Mouse (Mus musculus): ENCODE data around the gene Akap14. TPM values are rescaled to one million over a fixed set of nuclear protein-coding genes. Genes with fewer than 3 reads are reported as not detected.
"Not testable (repeated sequence)": the region's sequence is repeated elsewhere in the genome, so short reads cannot be mapped to it uniquely, and the experiment has no call there.

The Akap14 gene
- polyA plus RNA-seq, 1 experiment, result not detected

DNA sequence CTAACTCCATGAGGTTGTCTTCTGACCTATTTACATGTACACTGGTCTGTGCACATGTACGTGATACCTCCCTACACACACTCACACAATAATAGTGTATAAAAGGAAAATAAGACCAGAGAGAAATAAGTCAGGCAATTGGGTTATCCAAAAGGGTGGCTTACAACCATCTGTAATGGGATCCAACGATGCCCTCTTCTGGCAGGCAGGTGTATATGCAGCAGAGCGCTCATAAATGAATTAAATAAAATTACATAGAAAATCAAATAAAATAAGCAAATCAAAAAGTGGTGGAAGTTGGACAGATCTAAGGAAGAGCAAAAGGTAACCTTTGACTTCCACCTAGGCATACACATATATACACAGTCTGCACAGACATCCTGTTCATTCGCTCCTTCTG lies 10.8 kb downstream of the Akap14 start:
- Histone ChIP-seq H3K27me3 (replicated peaks) (peaks cover 5% of the 10 kb centered on the region), H3K4me3 (replicated peaks) (no peak overlapping the region), H3K9me3 (no peaks in the 10 kb centered on the region), H3K36me3 (replicated peaks; ENCODE audit: low read length) (peaks cover 26% of the 10 kb centered on the region), H3K4me1 (peaks cover 8% of the 10 kb centered on the region)
- TF ChIP-seq FLI1 (IDR thresholded peaks at IDR 0.05; ENCODE audit: low read length) (no peak), GATA1 (IDR thresholded peaks at IDR 0.05; ENCODE audit: borderline replicate concordance, low read length) (no peak)

DNA sequence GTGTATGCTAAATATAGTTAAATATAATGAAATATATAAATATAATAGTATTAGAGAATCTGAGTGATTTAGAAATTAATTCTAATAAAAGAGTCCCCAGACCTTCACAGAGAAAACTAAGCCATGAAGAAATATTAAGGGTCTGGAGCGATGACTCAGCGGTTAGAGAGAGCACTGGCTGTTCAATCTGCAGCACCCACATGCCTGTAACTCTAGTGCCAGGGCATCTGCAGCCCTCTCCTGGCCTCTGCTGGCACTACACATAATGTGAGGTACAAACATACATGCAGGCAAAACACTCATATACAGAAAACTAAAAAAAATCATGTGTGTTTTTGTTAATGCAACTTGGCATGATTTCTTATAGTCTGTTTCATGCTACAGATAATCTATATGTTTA lies 23.7 kb downstream of the Akap14 start:
- Histone ChIP-seq H3K36me3 (replicated peaks; ENCODE audit: low read length) (peaks cover 64% of the 10 kb centered on the region), H3K4me3 (replicated peaks) (no peak overlapping the region), H3K27me3 (replicated peaks) (no peaks in the 10 kb centered on the region), H3K4me1 (no peaks in the 10 kb centered on the region), H3K9me3 (no peaks in the 10 kb centered on the region)
- TF ChIP-seq FLI1 (IDR thresholded peaks at IDR 0.05; ENCODE audit: low read length), result no peak
- no peak for TF ChIP-seq GATA1 (IDR thresholded peaks at IDR 0.05; ENCODE audit: borderline replicate concordance, low read length)

DNA sequence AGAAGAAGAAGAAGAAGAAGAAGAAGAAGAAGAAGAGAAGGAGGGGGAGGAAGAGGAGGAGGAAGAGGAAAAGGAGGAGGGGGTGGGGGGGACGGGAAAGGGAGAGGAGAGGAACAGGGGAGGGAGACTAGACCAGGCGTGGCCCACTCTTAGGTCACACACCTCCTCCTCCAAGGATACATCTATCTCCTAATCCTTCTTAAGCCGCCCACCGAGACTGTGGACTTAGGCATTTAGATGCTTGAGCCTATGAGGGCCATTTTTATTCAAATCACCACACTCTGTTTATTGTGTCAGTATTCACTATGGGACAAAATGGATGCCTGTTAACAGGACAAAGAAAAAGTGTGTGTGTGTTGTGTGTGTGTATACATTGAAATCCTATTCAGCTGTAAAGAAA lies 24.1 kb downstream of the Akap14 start:
- not testable (repeated sequence) for H3K9me3 ChIP-seq; H3K4me1 ChIP-seq; H3K27me3 ChIP-seq (replicated peaks); H3K4me3 ChIP-seq (replicated peaks)
- peaks cover 64% of the 10 kb centered on the region for H3K36me3 ChIP-seq (replicated peaks; ENCODE audit: low read length)

DNA sequence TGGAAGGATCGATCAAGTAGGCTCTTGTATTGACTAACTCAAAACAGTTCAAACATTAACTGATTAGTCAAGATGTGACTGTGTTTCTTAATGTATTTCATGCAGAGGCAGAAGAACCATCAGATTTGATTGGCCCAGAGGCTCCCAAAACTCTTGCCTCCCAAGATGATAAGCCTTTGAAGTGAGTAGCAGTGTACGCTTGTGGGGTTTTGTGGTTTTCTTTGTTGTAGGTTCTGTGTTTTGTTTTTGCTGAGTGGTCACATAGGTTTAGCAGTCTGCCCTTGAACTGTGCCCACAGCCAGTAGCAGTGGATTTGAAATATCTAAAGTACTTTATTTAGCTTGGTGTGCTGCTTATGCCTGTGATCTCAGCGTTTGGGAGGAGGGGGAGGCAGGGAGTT lies 26.9 kb downstream of the Akap14 start:
- H3K9me3 ChIP-seq, result no peaks in the 10 kb centered on the region
- H3K4me1 ChIP-seq, result no peaks in the 10 kb centered on the region
- peaks cover 2% of the 10 kb centered on the region for H3K27me3 ChIP-seq (replicated peaks)
- H3K36me3 ChIP-seq (replicated peaks; ENCODE audit: low read length), result peaks cover 68% of the 10 kb centered on the region
- TF ChIP-seq GATA1 (IDR thresholded peaks at IDR 0.05; ENCODE audit: borderline replicate concordance, low read length), result no peak
- TF ChIP-seq FLI1 (IDR thresholded peaks at IDR 0.05; ENCODE audit: low read length), result no peak
- no peak overlapping the region for H3K4me3 ChIP-seq (replicated peaks)

DNA sequence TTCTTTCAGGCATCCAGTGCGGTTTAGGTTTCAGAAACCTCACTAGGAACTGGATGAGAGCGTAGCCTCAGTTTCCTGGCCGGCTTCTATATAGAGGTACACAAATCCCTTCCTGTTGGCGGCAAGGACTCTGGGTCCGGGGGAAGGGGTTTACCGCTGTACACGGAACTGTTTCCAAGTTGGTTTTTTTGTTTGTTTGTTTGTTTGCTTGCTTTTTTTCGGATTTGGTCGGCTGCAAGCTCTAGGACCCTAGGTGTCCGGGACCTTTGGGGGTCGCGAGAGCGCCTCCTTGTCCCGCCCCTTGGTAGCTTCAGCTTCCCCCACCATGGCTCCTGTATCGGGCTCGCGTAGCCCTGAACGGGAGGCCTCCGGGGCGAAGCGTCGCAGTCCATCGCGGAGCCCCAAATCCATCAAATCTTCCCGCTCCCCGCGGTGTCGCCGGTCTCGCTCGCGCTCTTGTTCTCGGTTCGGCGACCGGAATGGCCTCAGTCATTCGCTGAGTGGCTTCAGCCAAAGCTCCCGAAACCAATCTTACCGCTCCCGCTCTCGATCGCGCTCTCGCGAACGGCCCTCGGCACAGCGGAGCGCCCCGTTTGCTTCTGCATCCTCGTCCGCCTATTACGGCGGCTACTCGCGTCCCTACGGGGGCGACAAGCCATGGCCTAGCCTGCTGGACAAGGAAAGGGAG lies 41.8 kb downstream of the Akap14 start, which contains the start of gene Nkap:
Nkap (plus strand) TSS at position 125 of the 688 bp plus-strand sequence.
- Histone ChIP-seq H3K4me1 (peaks cover 10% of the 10 kb centered on the region), H3K4me3 (replicated peaks) (peak within 1 kb of the TSS; percentile 94), H3K36me3 (replicated peaks; ENCODE audit: low read length) (peaks cover 6% of the 10 kb centered on the region), H3K27me3 (replicated peaks) (peaks cover 6% of the 10 kb centered on the region), H3K9me3 (peaks cover 15% of the 10 kb centered on the region)
- TF ChIP-seq GATA1 (IDR thresholded peaks at IDR 0.05; ENCODE audit: borderline replicate concordance, low read length) (no peak), FLI1 (IDR thresholded peaks at IDR 0.05; ENCODE audit: low read length) (no peak)

DNA sequence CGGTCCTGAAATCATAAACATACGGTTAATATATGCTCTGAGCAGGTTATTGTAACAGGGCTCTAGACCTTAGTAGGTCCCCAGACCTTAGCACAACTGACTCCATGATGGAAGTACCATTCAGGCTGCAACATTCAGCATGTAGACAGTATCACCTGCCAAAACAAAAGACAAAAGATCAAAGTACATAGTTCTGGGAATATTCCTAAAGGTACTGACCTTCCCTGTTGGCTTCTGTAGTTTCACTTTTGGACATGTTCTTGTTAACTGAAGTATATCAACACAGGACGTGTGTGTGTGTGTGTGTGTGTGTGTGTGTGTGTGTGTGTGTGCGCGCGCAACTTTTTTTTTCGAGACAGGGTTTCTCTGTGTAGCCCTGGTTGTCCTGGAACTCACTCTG lies 43.1 kb downstream of the Akap14 start:
- peaks cover 23% of the 10 kb centered on the region for H3K9me3 ChIP-seq
- H3K36me3 ChIP-seq (replicated peaks; ENCODE audit: low read length), result no peaks in the 10 kb centered on the region
- peaks cover 10% of the 10 kb centered on the region for H3K4me1 ChIP-seq
- no peak for TF ChIP-seq GATA1 (IDR thresholded peaks at IDR 0.05; ENCODE audit: borderline replicate concordance, low read length)
- TF ChIP-seq FLI1 (IDR thresholded peaks at IDR 0.05; ENCODE audit: low read length), result no peak
- H3K4me3 ChIP-seq (replicated peaks), result no peak overlapping the region
- peaks cover 6% of the 10 kb centered on the region for H3K27me3 ChIP-seq (replicated peaks)

- Histone ChIP-seq H3K27me3 (replicated peaks) (peaks cover 25% of the 10 kb centered on the region), H3K36me3 (replicated peaks; ENCODE audit: low read length) (no peaks in the 10 kb centered on the region), H3K9me3 (peaks cover 16% of the 10 kb centered on the region), H3K4me1 (peaks cover 17% of the 10 kb centered on the region; the same call in 1 of the 2 replicates), H3K4me3 (replicated peaks) (no peak overlapping the region)
- TF ChIP-seq FLI1 (IDR thresholded peaks at IDR 0.05; ENCODE audit: low read length) (no peak), GATA1 (IDR thresholded peaks at IDR 0.05; ENCODE audit: borderline replicate concordance, low read length) (no peak)
These were observed 48.4 kb downstream of the Akap14 start for GRCm38 (mm10) chrX:37120212-37120611.

DNA sequence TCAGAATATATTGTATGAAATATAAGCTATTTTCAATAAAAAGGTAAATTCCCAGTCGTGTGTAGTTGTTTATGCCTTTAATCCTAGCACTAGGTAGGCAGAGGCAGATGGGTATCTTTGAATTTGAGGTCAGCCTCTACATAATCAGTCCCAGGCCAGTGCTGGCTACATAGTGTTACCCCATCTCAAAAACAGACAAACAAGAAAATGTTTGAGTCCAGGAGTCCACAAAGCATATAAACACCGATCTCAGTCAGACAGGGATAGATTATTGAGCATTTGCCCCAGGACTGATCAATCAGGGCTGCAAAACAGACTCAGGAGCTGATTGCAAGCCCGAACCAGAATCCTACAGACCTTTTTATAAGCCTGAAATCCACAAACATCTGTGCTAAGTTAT lies 49.1 kb downstream of the Akap14 start:
- peaks cover 16% of the 10 kb centered on the region for H3K9me3 ChIP-seq
- no peaks in the 10 kb centered on the region for H3K36me3 ChIP-seq (replicated peaks; ENCODE audit: low read length)
- H3K4me3 ChIP-seq (replicated peaks), result no peak overlapping the region
- TF ChIP-seq FLI1 (IDR thresholded peaks at IDR 0.05; ENCODE audit: low read length), result no peak
- no peak for TF ChIP-seq GATA1 (IDR thresholded peaks at IDR 0.05; ENCODE audit: borderline replicate concordance, low read length)
- peaks cover 18% of the 10 kb centered on the region; the same call in 1 of the 2 replicates for H3K4me1 ChIP-seq
- peaks cover 26% of the 10 kb centered on the region for H3K27me3 ChIP-seq (replicated peaks)

DNA sequence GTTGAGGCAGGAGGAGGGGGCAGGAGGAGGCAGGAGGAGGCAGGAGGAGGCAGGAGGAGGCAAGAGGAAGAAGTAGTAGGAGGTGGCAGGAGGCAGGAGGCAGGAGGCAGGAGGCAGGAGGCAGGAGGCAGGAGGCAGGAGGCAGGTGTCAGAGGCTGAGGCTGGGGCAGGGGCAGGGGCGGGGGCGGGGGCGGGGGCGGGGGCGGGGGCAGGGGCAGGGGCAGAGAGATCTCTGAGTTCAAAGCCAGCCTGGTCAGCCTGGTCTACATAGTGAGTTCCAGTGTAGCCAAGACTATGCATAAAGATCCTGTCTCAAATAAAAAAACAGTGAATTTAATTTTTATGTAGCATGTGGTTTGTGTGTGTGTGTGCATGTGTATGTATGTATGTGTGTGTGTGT lies 51.6 kb downstream of the Akap14 start:
- Histone ChIP-seq H3K36me3 (replicated peaks; ENCODE audit: low read length) (no peaks in the 10 kb centered on the region), H3K4me1 (peaks cover 30% of the 10 kb centered on the region), H3K4me3 (replicated peaks) (no peak overlapping the region), H3K9me3 (peaks cover 11% of the 10 kb centered on the region), H3K27me3 (replicated peaks) (peaks cover 24% of the 10 kb centered on the region)
- TF ChIP-seq FLI1 (IDR thresholded peaks at IDR 0.05; ENCODE audit: low read length) (no peak), GATA1 (IDR thresholded peaks at IDR 0.05; ENCODE audit: borderline replicate concordance, low read length) (no peak)

GRCm38 (mm10) chrX:37110881-37111193 lies 57.8 kb downstream of the Akap14 start:
- Histone ChIP-seq H3K9me3 (no peaks in the 10 kb centered on the region; the same call in 1 of the 2 replicates), H3K27me3 (replicated peaks) (peaks cover 10% of the 10 kb centered on the region), H3K4me1 (peaks cover 34% of the 10 kb centered on the region), H3K4me3 (replicated peaks) (no peak overlapping the region), H3K36me3 (replicated peaks; ENCODE audit: low read length) (peaks cover 18% of the 10 kb centered on the region)
- TF ChIP-seq FLI1 (IDR thresholded peaks at IDR 0.05; ENCODE audit: low read length), result no peak
- TF ChIP-seq GATA1 (IDR thresholded peaks at IDR 0.05; ENCODE audit: borderline replicate concordance, low read length), result no peak
